Mouse (Mus musculus) hindbrain, embryonic 16.5 days (tissue): ENCODE data around the gene Tnr. TPM values are rescaled to one million over a fixed set of nuclear protein-coding genes. Genes with fewer than 3 reads are reported as not detected.
"Not testable (repeated sequence)": the region's sequence is repeated elsewhere in the genome, so short reads cannot be mapped to it uniquely, and the experiment has no call there.

Experiments
- ATAC-seq: fragments of 200-750 bp; cut with Nextera tagmentation; 2 replicates; pipeline ENCODE4 v1.8.0; 2017; ENCODE audit warnings: moderate TSS enrichment, moderate library complexity
- H3K27ac ChIP-seq: fragments of 300-500 bp; sonication (generic); 2 replicates; pipeline ENCODE4 v1.5.1; 2014; ENCODE audit warnings: low read depth, mild to moderate bottlenecking, control low read depth, low read length, moderate library complexity
- H3K27me3 ChIP-seq: fragments of 300-500 bp; sonication (generic); replicated peaks from 2 replicates; pipeline ENCODE4 v1.6.1; 2014; ENCODE audit warnings: low read length; ENCODE audit not compliant: control insufficient read depth, insufficient read depth
- H3K36me3 ChIP-seq: fragments of 300-500 bp; sonication (generic); 2 replicates; pipeline ENCODE4 v1.6.1; 2014; ENCODE audit warnings: mild to moderate bottlenecking, low read length, moderate library complexity, mixed read lengths; ENCODE audit not compliant: control insufficient read depth, insufficient read depth
- H3K4me1 ChIP-seq: fragments of 300-500 bp; sonication (generic); 2 replicates; pipeline ENCODE4 v1.6.1; 2014; ENCODE audit warnings: low read depth, low read length; ENCODE audit not compliant: control insufficient read depth, insufficient read depth
- H3K4me2 ChIP-seq: fragments of 300-500 bp; sonication (generic); 2 replicates; pipeline ENCODE4 v1.6.1; 2014; ENCODE audit warnings: mild to moderate bottlenecking, low read length, control low read depth, moderate library complexity
- H3K4me3 ChIP-seq: fragments of 300-500 bp; sonication (generic); 2 replicates; pipeline ENCODE4 v1.5.1; 2014; ENCODE audit warnings: mild to moderate bottlenecking, low read length, control low read depth, moderate library complexity
- H3K9ac ChIP-seq: fragments of 300-500 bp; sonication (generic); 2 replicates; pipeline ENCODE4 v1.6.1; 2014; ENCODE audit warnings: low read depth, mild to moderate bottlenecking, control low read depth, low read length, moderate library complexity
- H3K9me3 ChIP-seq: fragments of 300-500 bp; sonication (generic); 2 replicates; pipeline ENCODE4 v1.6.1; 2014; ENCODE audit warnings: mild to moderate bottlenecking, low read length, moderate library complexity; ENCODE audit not compliant: control insufficient read depth
- WGBS: fragments of 180-500 bp; shearing (Covaris S2); extraction: QIAGEN DNeasy Blood & Tissue Kit; methylation state at CpG from one replicate; pipeline ENCODE4 v1.1.7; 2014; 5-methylcytosine and 5-hydroxymethylcytosine counted together
- polyA plus RNA-seq: library from polyadenylated mRNA; unstranded; fragments of >200 nt; fragmentation: Nextera tagmentation; extraction: Ambion mirVana; gene quantifications from 2 replicates; pipeline ENCODE4 v1.2.1, GENCODE M21; 2015

Gene Tnr
- polyA plus RNA-seq, 1 experiment from 2014 or later = 5.6 TPM

DNA sequence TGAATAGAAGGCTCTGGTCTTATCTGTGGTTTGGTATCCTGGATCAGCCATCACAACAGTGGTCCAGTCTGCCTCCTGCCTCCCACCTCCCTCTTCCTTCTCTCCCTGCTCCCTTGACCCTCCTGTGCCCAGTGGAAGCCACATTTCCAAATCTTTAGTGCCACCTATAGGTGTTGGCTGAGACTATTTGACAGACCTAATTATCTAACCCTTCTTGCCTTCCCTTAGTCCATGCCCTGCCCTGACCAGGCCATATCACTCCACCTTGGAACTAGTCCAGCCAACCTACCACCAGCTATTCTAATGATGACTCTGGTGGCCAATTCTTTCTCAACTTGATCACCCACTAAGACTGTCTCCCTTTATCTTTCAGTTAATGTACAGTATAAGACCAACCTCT lies 408.5 kb downstream of the Tnr start:
- H3K9ac ChIP-seq = no peak overlapping the region
- no peak overlapping the region for H3K27ac ChIP-seq
- H3K36me3 ChIP-seq = no peaks in the 10 kb centered on the region
- no peak overlapping the region for H3K4me2 ChIP-seq
- ATAC-seq = no peak
- no peaks in the 10 kb centered on the region for H3K4me1 ChIP-seq
- H3K9me3 ChIP-seq = no peaks in the 10 kb centered on the region
- H3K27me3 ChIP-seq = no peaks in the 10 kb centered on the region
- no peak overlapping the region for H3K4me3 ChIP-seq

- ATAC-seq = no peak
- Histone ChIP-seq H3K9me3 (no peaks in the 10 kb centered on the region), H3K27ac (no peak overlapping the region), H3K4me1 (no peaks in the 10 kb centered on the region), H3K27me3 (no peaks in the 10 kb centered on the region), H3K36me3 (no peaks in the 10 kb centered on the region), H3K9ac (no peak overlapping the region), H3K4me2 (no peak overlapping the region), H3K4me3 (no peak overlapping the region)
- 45% methylated on average over 2 of the region's 2 CpGs for WGBS
Observed at GRCm38 (mm10) chr1:159932598-159932997, 409.0 kb downstream of the Tnr start.

DNA sequence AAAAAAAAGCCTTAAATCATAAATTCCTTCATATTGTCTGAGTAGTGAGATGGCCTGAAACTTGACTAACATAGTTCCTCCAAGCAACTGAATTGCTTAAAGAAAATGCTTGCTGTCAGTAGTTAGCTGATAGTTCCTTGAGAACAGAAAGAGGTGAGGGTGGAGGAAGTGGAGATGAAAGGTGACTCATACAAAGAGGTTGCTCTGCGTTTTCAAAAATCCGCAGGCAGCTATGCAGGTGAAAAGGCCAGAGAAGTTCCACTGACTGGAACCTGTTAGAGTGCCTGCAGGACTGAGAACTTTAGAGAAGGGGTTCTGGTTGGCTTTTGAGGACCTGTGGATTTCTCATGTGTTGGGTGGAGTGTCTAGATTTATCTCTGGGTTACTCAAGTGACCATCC lies 414.9 kb downstream of the Tnr start:
- 91% methylated on average over 2 of the region's 2 CpGs for WGBS
- H3K9me3 ChIP-seq = no peaks in the 10 kb centered on the region
- H3K9ac ChIP-seq = no peak overlapping the region
- no peak overlapping the region for H3K27ac ChIP-seq
- H3K27me3 ChIP-seq = no peaks in the 10 kb centered on the region
- no peak for ATAC-seq
- no peak overlapping the region for H3K4me3 ChIP-seq
- H3K4me2 ChIP-seq = no peak overlapping the region
- no peaks in the 10 kb centered on the region for H3K36me3 ChIP-seq
- no peaks in the 10 kb centered on the region for H3K4me1 ChIP-seq

GRCm38 (mm10) chr1:159939335-159939734 lies 415.8 kb downstream of the Tnr start:
- Histone ChIP-seq H3K4me3 (no peak overlapping the region), H3K27me3 (no peaks in the 10 kb centered on the region), H3K4me1 (no peaks in the 10 kb centered on the region), H3K36me3 (no peaks in the 10 kb centered on the region), H3K4me2 (no peak overlapping the region), H3K9me3 (no peaks in the 10 kb centered on the region), H3K27ac (no peak overlapping the region), H3K9ac (no peak overlapping the region)
- WGBS = 85% methylated on average over 3 of the region's 3 CpGs
- peak; percentile 42; the same call in 1 of the 2 replicates for ATAC-seq

GRCm38 (mm10) chr1:159953526-159953925 lies 430.0 kb downstream of the Tnr start:
- Histone ChIP-seq H3K27ac (no peak overlapping the region), H3K27me3 (no peaks in the 10 kb centered on the region), H3K9ac (no peak overlapping the region), H3K4me3 (no peak overlapping the region), H3K36me3 (no peaks in the 10 kb centered on the region), H3K4me2 (no peak overlapping the region), H3K9me3 (no peaks in the 10 kb centered on the region), H3K4me1 (no peaks in the 10 kb centered on the region)
- ATAC-seq = no peak
- 43% methylated on average over 1 of the region's 1 CpGs for WGBS

DNA sequence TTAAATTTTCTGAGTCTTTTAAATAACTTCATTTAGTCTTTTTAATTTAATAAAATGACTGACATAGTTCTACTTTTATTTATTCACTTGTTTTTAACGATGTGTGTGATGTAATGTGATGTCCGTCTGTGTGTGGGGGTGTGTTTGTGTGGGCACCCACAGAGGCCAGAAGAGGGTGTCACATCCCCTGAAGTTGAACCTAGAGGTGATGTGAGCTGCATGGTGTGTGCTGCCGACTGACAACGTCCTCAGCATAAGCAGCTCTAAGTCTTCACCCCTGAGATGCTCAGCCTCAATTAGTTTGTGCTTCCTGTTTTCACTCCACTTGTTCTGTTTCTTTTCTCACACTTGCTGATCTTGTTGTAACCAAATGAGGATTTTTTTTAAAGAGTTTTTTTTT lies 439.8 kb downstream of the Tnr start:
- Histone ChIP-seq H3K4me1 (no peaks in the 10 kb centered on the region), H3K9ac (no peak overlapping the region), H3K27ac (no peak overlapping the region), H3K4me3 (no peak overlapping the region), H3K27me3 (no peaks in the 10 kb centered on the region), H3K36me3 (no peaks in the 10 kb centered on the region), H3K4me2 (no peak overlapping the region), H3K9me3 (no peaks in the 10 kb centered on the region)
- WGBS = 81% methylated on average over 4 of the region's 4 CpGs
- ATAC-seq = no peak

GRCm38 (mm10) chr1:159966286-159966685 lies 442.7 kb downstream of the Tnr start:
- H3K4me1 ChIP-seq, H3K9me3 ChIP-seq, H3K36me3 ChIP-seq, ATAC-seq, H3K9ac ChIP-seq, H3K4me2 ChIP-seq, H3K4me3 ChIP-seq, H3K27me3 ChIP-seq, H3K27ac ChIP-seq: not testable (repeated sequence)

GRCm38 (mm10) chr1:159968395-159968794 lies 444.8 kb downstream of the Tnr start:
- H3K4me3 ChIP-seq = no peak overlapping the region
- H3K27ac ChIP-seq = no peak overlapping the region
- H3K9me3 ChIP-seq = no peaks in the 10 kb centered on the region
- H3K36me3 ChIP-seq = no peaks in the 10 kb centered on the region
- H3K4me1 ChIP-seq = no peaks in the 10 kb centered on the region
- no peak for ATAC-seq
- H3K27me3 ChIP-seq = no peaks in the 10 kb centered on the region
- H3K9ac ChIP-seq = no peak overlapping the region
- H3K4me2 ChIP-seq = no peak overlapping the region

DNA sequence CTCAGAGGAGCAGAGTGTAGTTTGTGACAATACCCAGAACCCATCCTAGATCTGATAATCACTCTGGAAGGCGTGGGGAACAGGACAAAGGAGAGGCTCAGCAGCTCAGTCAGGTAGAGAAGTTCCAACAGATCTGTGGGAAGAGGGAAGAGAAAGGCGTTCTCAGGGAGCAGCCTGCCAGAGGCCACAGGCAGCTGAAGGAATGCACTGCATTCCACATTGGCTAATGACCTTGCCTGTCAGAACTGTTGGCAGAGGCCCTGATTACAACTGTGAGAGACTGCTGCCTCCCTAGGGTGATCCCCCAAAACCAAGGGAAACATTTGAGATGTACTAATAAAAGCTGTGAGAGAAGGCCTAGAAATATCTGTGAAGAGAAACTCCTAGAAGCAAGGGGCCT lies 454.2 kb downstream of the Tnr start:
- Histone ChIP-seq H3K4me3 (no peak overlapping the region), H3K27me3 (no peaks in the 10 kb centered on the region), H3K4me1 (no peaks in the 10 kb centered on the region), H3K9ac (no peak overlapping the region), H3K4me2 (no peak overlapping the region), H3K27ac (no peak overlapping the region), H3K36me3 (no peaks in the 10 kb centered on the region), H3K9me3 (no peaks in the 10 kb centered on the region; the same call in 1 of the 2 replicates)
- 43% methylated on average over 2 of the region's 2 CpGs for WGBS
- ATAC-seq = no peak

GRCm38 (mm10) chr1:159979096-159979495 lies 455.5 kb downstream of the Tnr start:
- Histone ChIP-seq H3K36me3 (no peaks in the 10 kb centered on the region), H3K4me3 (no peak overlapping the region), H3K9ac (no peak overlapping the region), H3K4me2 (no peak overlapping the region), H3K4me1 (no peaks in the 10 kb centered on the region), H3K9me3 (no peaks in the 10 kb centered on the region; the same call in 1 of the 2 replicates), H3K27ac (no peak overlapping the region), H3K27me3 (no peaks in the 10 kb centered on the region)
- whole genome bisulfite sequencing = 62% methylated on average over 2 of the region's 2 CpGs
- no peak for ATAC-seq
